Mouse (Mus musculus): Measurements from ENCODE around the gene Pigz. TPM values are rescaled to one million over a fixed set of nuclear protein-coding genes. Genes with fewer than 3 reads are reported as not detected.
"Not testable (repeated sequence)": the region's sequence is repeated elsewhere in the genome, so short reads cannot be mapped to it uniquely, and the experiment has no call there.

The Pigz gene
- polyA plus RNA-seq, 1 experiment from 2014 or later: 2.9 TPM

DNA sequence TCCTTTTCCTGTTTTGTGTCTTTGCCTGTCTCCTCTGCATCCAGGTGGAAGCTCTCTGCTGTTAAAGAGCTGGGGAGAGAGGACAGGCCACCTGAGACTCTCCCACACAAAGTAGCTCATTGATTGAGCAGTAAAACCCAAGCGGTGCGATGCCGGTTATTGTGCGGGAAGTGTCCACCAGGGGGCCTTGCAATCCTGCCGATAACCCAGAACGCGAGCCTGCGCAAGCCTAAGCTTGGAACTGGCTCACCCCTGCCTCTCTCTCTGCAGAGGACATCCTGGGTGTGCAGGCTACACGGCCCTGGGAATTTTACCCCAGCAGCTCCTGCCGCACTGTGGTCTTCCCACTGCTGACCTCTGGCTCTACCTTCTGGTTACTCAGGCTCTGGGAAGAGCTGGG, 10.3 kb downstream of the Pigz start:
- H3K36me3 ChIP-seq (ENCODE audit: inconsistent target): peaks cover 14% of the 10 kb centered on the region; the same call in 1 of the 2 replicates
- 7% methylated on average over 10 of the region's 10 CpGs for WGBS (ENCODE audit: missing documents)
- H3K79me2 ChIP-seq (ENCODE audit: inconsistent target): peaks cover 44% of the 10 kb centered on the region
- no peak overlapping the region for H3K27ac ChIP-seq
- H3K4me3 ChIP-seq (ENCODE audit: inconsistent target): no peak overlapping the region

DNA sequence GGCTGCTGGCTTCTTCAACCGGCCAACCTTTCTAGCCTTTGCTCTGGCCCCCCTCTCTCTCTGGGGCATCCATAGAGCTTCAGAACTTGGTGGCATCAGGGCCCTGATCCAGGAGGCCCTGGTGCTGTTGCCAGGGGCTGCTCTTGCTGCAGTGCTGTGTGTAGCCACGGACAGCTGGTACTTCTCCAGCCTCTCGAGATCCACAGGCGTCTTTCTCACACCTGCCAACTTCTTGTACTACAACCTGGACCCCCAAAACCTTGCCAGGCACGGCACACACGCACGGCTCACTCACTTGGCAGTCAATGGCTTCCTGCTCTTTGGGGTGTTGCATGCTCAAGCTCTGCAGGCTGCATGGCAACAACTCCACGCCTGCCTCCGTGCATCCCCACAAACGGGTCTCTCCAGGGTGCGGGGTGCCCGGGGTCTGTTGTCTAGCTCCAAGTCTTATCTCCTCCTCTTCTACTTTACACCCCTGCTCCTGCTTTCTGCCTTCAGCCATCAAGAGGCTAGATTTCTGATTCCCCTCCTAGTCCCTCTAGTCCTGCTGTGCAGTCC, 11.1 kb downstream of the Pigz start:
- WGBS (ENCODE audit: missing documents): 91% methylated on average over 10 of the region's 12 CpGs
- no peak overlapping the region for H3K27ac ChIP-seq
- H3K36me3 ChIP-seq (ENCODE audit: inconsistent target): peaks cover 14% of the 10 kb centered on the region; the same call in 1 of the 2 replicates
- peaks cover 52% of the 10 kb centered on the region for H3K79me2 ChIP-seq (ENCODE audit: inconsistent target)
- no peak overlapping the region for H3K4me3 ChIP-seq (ENCODE audit: inconsistent target)

DNA sequence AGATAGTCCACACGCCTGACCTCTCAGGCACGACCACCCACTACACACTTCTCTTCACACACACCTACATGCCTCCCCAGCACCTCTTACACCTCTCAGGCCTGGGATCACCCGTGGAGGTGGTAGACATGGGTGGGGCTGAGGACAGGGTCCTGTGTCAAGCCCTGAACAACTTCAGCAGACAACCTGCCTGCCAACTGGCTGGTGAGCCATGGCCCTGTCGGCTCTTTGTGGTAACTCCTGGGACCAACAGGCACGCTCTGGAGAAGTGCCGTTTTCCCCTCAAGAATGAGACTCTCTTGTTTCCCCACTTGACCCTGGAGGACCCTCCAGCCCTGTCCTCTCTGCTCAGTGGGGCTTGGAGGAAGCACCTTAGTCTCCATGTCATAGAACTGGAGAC, 11.7 kb downstream of the Pigz start:
- no peak overlapping the region for H3K4me3 ChIP-seq (ENCODE audit: inconsistent target)
- 95% methylated on average over 6 of the region's 6 CpGs for WGBS (ENCODE audit: missing documents)
- no peak overlapping the region for H3K27ac ChIP-seq
- peaks cover 14% of the 10 kb centered on the region; the same call in 1 of the 2 replicates for H3K36me3 ChIP-seq (ENCODE audit: inconsistent target)
- H3K79me2 ChIP-seq (ENCODE audit: inconsistent target): peaks cover 58% of the 10 kb centered on the region

DNA sequence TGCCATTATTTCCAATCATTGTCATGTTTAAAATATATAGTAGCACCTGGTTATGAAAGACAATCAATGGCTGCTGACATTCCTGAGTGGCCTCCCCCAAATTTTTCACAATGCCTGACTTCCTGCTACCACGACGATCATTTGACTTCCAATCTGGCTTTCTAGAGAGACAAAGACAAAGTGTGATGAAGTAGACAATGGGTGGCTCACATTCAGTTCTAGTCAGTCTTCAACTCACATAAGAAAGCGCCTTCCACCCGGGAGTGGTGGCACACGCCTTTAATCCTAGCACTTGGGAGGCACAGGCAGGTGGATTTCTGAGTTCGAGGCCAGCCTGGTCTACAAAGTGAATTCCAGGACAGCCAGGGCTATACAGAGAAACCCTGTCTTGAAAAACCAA, 12.3 kb downstream of the Pigz start:
- Histone ChIP-seq H3K36me3 (ENCODE audit: inconsistent target) (peaks cover 14% of the 10 kb centered on the region; the same call in 1 of the 2 replicates), H3K79me2 (ENCODE audit: inconsistent target) (peaks cover 64% of the 10 kb centered on the region), H3K4me3 (ENCODE audit: inconsistent target) (peak overlapping the region; percentile 98; the same call in 1 of the 2 replicates)
- not testable (repeated sequence) for H3K27ac ChIP-seq
- WGBS (ENCODE audit: missing documents): 95% methylated on average over 6 of the region's 6 CpGs

DNA sequence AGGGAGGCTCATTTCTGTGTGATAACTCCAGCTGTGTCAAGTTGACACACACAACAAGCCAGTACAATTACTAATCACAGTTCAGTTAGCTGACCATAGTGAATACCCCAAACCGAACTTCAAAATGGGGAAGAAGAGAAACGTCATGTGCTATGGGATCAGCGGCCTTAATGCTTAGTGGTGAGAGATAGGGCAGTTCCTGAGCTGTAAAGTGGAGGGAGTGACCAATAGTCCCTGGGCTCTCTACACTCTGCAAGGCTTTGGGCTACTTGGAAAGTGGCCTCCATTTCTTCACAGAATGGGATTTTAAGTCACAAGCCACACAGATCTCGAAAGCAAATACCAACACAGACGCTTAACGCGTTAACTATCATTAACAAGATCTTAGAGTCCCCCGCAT, 13.7 kb downstream of the Pigz start:
- peak overlapping the region; percentile 96 for H3K27ac ChIP-seq

DNA sequence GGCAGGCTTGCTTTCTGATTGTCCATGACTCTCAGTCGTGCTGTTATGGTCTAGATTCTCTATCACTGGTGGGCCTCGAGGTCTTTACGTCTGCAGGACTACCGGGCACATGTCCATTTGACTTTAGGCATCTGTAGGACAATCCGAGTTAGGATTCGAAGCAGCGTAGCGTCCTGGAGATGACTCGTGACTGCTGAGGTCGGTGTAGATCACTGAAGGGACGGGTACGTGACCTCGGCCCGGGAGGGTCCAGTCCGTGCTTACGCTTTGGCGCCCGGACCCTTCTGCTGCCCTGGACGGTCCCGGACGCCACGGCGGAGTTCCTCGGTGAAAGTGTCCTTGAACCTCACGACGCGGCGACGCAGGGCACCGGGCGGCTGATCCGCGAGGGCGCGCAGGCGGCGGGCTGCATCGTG, 14.3 kb downstream of the Pigz start:
- Histone ChIP-seq H3K4me3 (ENCODE audit: inconsistent target) (peak overlapping the region; percentile 98), H3K36me3 (ENCODE audit: inconsistent target) (peaks cover 14% of the 10 kb centered on the region; the same call in 1 of the 2 replicates), H3K79me2 (ENCODE audit: inconsistent target) (peaks cover 83% of the 10 kb centered on the region), H3K27ac (peak overlapping the region; percentile 96)
- WGBS (ENCODE audit: missing documents): under 1% methylated on average over 38 of the region's 38 CpGs

More for the DNA sequence above, 13.7 kb downstream of the Pigz start:
- H3K79me2 ChIP-seq (ENCODE audit: inconsistent target): peaks cover 77% of the 10 kb centered on the region
- 15% methylated on average over 6 of the region's 8 CpGs for WGBS (ENCODE audit: missing documents)
- peak overlapping the region; percentile 98 for H3K4me3 ChIP-seq (ENCODE audit: inconsistent target)
- peaks cover 14% of the 10 kb centered on the region; the same call in 1 of the 2 replicates for H3K36me3 ChIP-seq (ENCODE audit: inconsistent target)

DNA sequence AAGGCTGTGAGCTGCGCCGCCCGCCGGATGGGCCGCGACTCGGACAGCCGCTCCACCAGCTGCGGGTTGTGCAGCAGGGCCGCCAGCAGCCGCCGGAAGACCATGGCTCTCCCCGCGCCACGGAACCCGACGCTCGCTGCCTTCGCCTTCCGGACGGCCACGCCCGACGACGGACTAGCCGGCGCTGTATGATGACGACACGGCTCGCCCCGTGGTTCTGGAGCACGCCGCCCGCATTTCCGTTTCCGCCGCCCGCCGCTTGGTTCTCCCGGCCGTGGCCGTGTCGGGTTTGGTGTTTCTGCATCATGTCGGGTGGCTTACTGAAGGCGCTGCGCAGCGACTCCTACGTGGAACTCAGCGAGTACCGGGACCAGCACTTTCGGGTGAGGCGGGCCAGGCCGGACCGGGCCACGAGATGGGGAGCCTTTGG, 14.7 kb downstream of the Pigz start, which contains the start of the genes 0610012G03Rik and Ncbp2:
Gene 0610012G03Rik (minus strand): TSS at position 150 of the 430 bp plus-strand sequence.
Gene Ncbp2 (plus strand): TSS at position 169 of the 430 bp plus-strand sequence.
- peaks cover 15% of the 10 kb centered on the region; the same call in 1 of the 2 replicates for H3K36me3 ChIP-seq (ENCODE audit: inconsistent target)
- peaks cover 88% of the 10 kb centered on the region for H3K79me2 ChIP-seq (ENCODE audit: inconsistent target)

DNA sequence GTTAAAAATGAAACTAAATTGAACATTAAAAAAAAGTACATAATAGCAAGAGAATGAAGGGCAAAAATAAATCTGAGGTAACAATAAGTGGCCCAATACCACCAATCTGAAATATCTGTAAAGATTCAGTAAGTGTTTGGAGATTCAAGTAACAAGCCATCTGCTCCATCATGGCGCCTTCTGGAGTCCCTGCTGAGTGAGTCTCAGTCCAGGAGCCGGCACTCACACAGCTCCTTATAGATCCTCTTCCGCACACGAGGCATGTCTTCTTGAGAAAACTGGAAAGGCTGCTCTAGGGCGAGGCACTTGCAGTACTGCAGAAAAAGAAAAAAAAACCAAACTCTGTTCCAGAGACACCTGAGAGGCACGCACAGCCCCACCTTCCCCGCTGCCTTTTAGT, 29.6 kb downstream of the Pigz start:
- H3K79me2 ChIP-seq (ENCODE audit: inconsistent target): no peaks in the 10 kb centered on the region
- WGBS (ENCODE audit: missing documents): 94% methylated on average over 7 of the region's 7 CpGs
- no peak overlapping the region for H3K4me3 ChIP-seq (ENCODE audit: inconsistent target)
- H3K27ac ChIP-seq: no peak overlapping the region
- H3K36me3 ChIP-seq (ENCODE audit: inconsistent target): peaks cover 78% of the 10 kb centered on the region

More for the DNA sequence above, 14.7 kb downstream of the Pigz start, which contains the start of the genes 0610012G03Rik and Ncbp2:
- 0% methylated on average over 55 of the region's 55 CpGs for WGBS (ENCODE audit: missing documents)
- Histone ChIP-seq H3K27ac (peak within 1 kb of the TSS; percentile 96), H3K4me3 (ENCODE audit: inconsistent target) (peak within 1 kb of the TSS; percentile 99)

DNA sequence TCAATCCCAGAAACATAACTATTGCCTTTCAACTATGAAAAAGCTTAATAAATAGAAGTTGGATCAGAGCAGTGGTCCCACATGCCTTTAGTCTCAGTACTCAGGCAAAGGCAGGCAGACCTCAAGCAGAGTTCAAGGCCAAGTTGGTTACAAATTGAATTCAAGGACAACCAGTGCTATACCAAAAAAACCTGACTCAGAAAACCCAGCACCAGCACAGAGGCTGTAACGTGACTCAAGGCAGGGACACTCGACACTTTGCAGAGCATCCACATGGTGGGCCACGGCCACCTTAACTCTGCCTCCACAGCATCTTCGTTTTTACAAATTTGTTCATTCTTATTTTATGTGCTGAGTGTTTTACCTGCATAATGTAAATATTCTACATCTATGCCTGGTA, 41.6 kb downstream of the Pigz start:
- H3K4me3 ChIP-seq (ENCODE audit: inconsistent target): no peak overlapping the region
- no peaks in the 10 kb centered on the region for H3K79me2 ChIP-seq (ENCODE audit: inconsistent target)
- 95% methylated on average over 4 of the region's 4 CpGs for WGBS (ENCODE audit: missing documents)
- H3K27ac ChIP-seq: no peak overlapping the region
- H3K36me3 ChIP-seq (ENCODE audit: inconsistent target): peaks cover 60% of the 10 kb centered on the region

DNA sequence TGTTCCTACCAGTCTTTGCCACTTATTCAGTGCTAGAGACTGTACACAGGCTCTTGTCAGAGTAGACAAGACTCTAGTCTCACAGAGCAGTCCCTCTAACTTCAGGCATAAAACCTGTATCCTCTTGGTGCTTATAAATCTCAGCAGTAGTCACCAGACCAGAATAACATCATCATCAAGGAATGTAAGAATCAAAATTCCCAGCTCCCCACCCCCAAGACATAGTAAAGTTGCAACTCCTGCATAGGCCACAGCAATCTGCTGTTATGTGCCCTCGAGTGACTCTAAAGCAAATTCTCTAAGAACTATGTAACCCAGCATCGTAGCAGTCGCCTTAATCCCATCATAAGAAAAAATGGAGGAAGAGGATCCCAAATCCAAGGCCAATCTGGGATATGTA, 45.9 kb downstream of the Pigz start:
- Histone ChIP-seq H3K4me3 (ENCODE audit: inconsistent target) (no peak overlapping the region), H3K36me3 (ENCODE audit: inconsistent target) (peaks cover 44% of the 10 kb centered on the region), H3K27ac (no peak overlapping the region), H3K79me2 (ENCODE audit: inconsistent target) (no peaks in the 10 kb centered on the region; the same call in 1 of the 2 replicates)
- 100% methylated on average over 3 of the region's 3 CpGs for WGBS (ENCODE audit: missing documents)

DNA sequence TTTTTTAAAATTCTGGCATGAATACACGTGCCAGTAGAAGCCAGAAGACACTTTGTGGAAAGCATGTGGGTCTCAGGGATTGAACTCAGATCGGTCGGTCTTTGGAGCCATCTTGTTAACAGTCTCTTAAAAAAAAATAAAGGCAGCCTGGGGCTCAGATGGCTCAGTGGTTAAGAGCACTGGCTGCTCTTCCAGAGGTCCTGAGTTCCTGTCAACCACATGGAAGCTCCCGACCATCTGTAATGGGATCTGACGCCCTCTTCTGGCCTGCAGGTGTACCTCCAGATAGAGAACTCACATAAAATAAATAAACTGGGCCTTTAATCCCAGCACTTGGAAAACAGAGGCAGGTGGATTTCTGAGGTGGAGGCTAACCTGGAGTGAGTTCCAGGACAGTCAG, 47.3 kb downstream of the Pigz start:
- H3K27ac ChIP-seq: no peak overlapping the region
- 89% methylated on average over 5 of the region's 5 CpGs for WGBS (ENCODE audit: missing documents)
- H3K79me2 ChIP-seq (ENCODE audit: inconsistent target): peaks cover 7% of the 10 kb centered on the region; the same call in 1 of the 2 replicates
- H3K36me3 ChIP-seq (ENCODE audit: inconsistent target): peaks cover 36% of the 10 kb centered on the region; the same call in 1 of the 2 replicates
- no peak overlapping the region for H3K4me3 ChIP-seq (ENCODE audit: inconsistent target)

DNA sequence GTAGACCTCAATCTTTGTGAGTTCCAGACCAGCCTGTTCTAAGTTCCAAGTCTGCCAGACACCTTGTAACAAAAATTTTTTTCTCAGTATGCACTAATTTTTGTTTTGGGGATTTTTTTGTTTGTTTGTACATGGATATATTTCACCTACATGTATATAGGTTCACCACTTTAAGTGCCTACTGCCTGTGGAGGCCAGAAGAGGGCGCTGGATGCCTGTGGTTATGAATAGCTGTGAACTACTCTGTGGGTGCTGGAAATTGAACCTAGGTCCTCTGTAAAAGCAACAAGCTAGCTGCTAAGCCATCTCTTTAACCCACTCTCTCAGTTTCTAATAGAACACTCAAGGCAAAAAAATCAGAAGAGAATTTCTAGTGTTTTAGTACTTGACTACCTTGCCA, 58.4 kb downstream of the Pigz start:
- WGBS (ENCODE audit: missing documents): 80% methylated on average over 1 of the region's 1 CpGs
- Histone ChIP-seq H3K79me2 (ENCODE audit: inconsistent target) (peaks cover 76% of the 10 kb centered on the region), H3K27ac (no peak overlapping the region), H3K4me3 (ENCODE audit: inconsistent target) (no peak overlapping the region), H3K36me3 (ENCODE audit: inconsistent target) (peaks cover 24% of the 10 kb centered on the region)

DNA sequence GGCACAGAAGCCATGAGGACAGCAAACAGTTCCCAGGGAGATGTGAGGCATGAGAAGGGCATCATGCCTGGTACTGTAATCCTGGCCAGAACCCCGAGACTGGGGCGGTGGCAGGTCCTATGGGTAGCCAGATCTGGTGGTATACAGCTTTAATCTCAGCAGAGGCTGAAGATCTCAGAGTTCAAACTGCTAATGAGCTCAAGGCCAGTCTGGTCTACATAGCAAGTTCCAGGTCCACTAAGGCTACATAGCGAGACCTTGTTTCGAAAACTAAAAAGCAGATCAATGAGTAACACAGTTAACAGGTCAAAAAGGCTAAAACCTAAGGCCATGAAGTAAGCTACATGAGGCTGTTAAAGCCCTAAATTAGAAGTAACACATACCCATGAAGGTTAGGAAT, 59.5 kb downstream of the Pigz start:
- H3K4me3 ChIP-seq (ENCODE audit: inconsistent target): no peak overlapping the region
- peaks cover 79% of the 10 kb centered on the region for H3K79me2 ChIP-seq (ENCODE audit: inconsistent target)
- no peak overlapping the region for H3K27ac ChIP-seq
- 98% methylated on average over 4 of the region's 4 CpGs for WGBS (ENCODE audit: missing documents)
- H3K36me3 ChIP-seq (ENCODE audit: inconsistent target): peaks cover 16% of the 10 kb centered on the region

DNA sequence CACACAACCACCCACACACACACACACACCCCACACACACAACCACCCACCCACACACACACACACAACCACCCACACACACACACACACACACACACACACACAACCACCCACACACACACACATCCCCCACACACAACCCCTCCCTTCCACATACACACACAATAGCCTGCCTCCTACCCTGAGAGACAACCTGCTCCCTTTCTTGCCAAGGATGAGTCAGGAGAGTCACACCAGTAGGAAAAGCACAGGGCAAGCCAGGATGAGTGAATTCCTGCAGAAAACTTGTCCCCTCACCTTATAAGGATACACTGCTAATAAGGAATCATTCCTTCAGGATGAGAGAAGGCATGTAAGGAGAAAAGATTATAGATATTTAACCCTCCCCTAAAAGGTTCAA, 60.3 kb downstream of the Pigz start:
- Histone ChIP-seq H3K79me2 (ENCODE audit: inconsistent target) (peaks cover 79% of the 10 kb centered on the region), H3K27ac (no peak overlapping the region), H3K36me3 (ENCODE audit: inconsistent target) (peaks cover 13% of the 10 kb centered on the region), H3K4me3 (ENCODE audit: inconsistent target) (no peak overlapping the region)

Data from macrophage (primary cell).